Mouse (Mus musculus) ES-Bruce4 (cell line): Measurements from ENCODE around the gene Slc5a12.

Experiments
- CTCF ChIP-seq: IDR thresholded peaks from one replicate; pipeline ENCODE4 v1.8.1; 2011; ENCODE audit warnings: low read depth, low read length
- EP300 ChIP-seq: IDR thresholded peaks from 2 replicates; pipeline ENCODE4 v1.6.1; 2011; ENCODE audit warnings: low read depth, low read length; ENCODE audit not compliant: insufficient read depth
- POLR2A ChIP-seq: IDR thresholded peaks from one replicate; pipeline ENCODE4 v1.8.1; 2011; ENCODE audit warnings: low read length; ENCODE audit not compliant: insufficient read depth

DNA sequence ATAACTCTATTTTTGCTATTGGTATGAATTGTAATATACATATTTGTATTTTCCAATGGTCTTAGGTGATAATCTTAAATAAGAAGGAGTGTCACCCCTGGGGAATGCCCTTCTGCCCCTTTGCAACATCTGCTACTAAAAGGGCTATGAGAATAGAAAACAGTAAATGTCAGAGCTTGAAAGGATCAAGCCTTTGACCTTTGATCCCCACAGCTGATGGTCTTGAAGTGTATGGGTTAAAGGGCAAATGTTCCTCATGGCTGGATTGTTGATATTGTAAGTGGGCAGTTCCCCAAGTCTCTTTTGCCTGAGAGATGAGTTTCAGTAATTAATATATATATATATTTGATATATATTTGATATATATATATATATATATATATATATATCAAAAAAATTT is 47.7 kb downstream of the Slc5a12 start:
- TF ChIP-seq CTCF, result no peak
- TF ChIP-seq POLR2A, result no peak
- TF ChIP-seq EP300, result no peak
